Mouse (Mus musculus) urinary bladder, postnatal 25 days (tissue): ENCODE data around the gene Olfr676.
"Not testable (repeated sequence)": the region's sequence is repeated elsewhere in the genome, so short reads cannot be mapped to it uniquely, and the experiment has no call there.

ENCODE experiments used
- DNase-seq: peaks from one replicate; pipeline ENCODE4 v3.0.0; 2022; ENCODE audit warnings: low spot score

The Olfr676 gene

DNA sequence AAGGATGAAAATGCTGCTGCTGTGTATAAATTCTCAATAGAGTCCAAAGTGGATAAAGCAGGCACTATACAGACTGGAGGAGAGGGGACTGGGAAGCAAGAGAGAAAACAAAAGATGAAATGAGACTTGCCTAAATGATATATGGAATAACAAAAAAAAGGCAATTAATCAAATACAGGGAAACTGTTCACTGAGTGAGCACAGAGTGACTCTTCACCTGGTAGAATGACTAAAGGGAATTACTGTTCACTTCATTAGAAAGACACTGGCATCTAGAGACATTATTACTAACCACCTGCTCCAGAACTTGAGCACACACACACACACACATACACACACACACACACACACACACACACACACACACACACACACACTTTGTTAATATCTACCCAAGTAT, at the start of gene Olfr676:
Olfr676 (plus strand) TSS at position 301 of the 400 bp plus-strand sequence.
- no peak for DNase-seq

GRCm38 (mm10) chr7:105001929-105002328, 30.6 kb upstream of the Olfr676 start, which contains the start of gene Olfr672:
TSS of gene Olfr672 (minus strand) at chr7:105002029.
- no peak for DNase-seq

GRCm38 (mm10) chr7:105022530-105022929, 10.0 kb upstream of the Olfr676 start:
- DNase-seq: no peak

GRCm38 (mm10) chr7:105028360-105028759, 4.1 kb upstream of the Olfr676 start, which contains the start of gene Olfr675:
TSS of gene Olfr675 (minus strand) at chr7:105028460.
- DNase-seq: no peak

- DNase-seq: not testable (repeated sequence)
Measured at GRCm38 (mm10) chr7:105033836-105034235, 1.3 kb downstream of the Olfr676 start.

GRCm38 (mm10) chr7:105058951-105059350, 26.5 kb downstream of the Olfr676 start:
- DNase-seq: no peak

GRCm38 (mm10) chr7:105064175-105064574, 31.7 kb downstream of the Olfr676 start, which contains the start of gene Olfr678:
TSS of gene Olfr678 (plus strand) at chr7:105064475.
- no peak for DNase-seq

GRCm38 (mm10) chr7:105080905-105081304, 48.4 kb downstream of the Olfr676 start, which contains the start of gene Olfr679:
TSS of gene Olfr679 (plus strand) at chr7:105081205.
- DNase-seq: no peak
